Mouse (Mus musculus): ENCODE results near the gene Vmn1r192. TPM values are rescaled to one million over a fixed set of nuclear protein-coding genes. Genes with fewer than 3 reads are reported as not detected.

The Vmn1r192 gene
- not detected for polyA plus RNA-seq (2017; shearing (Covaris generic))

GRCm38 (mm10) chr13:22191041-22191440 is at the start of gene Vmn1r192:
Gene Vmn1r192 (minus strand): TSS chr13:22191141.

GRCm38 (mm10) chr13:22223060-22223459 is 32.1 kb upstream of the Vmn1r192 start, which contains the start of gene Vmn1r193:
Gene Vmn1r193 (minus strand): TSS chr13:22223160.

GRCm38 (mm10) chr13:22183869-22184268 is 7.1 kb downstream of the Vmn1r192 start, which contains the start of gene Vmn1r191:
Gene Vmn1r191 (minus strand): TSS chr13:22183969.

Other genes with a start within 250 kb of the Vmn1r192 start
- gene Zfp184, start 246.0 kb downstream of the Vmn1r192 start, polyA plus RNA-seq (2017; shearing (Covaris generic)) = 0.66 TPM
- gene Pom121l2, start 209.9 kb downstream of the Vmn1r192 start, polyA plus RNA-seq (2017; shearing (Covaris generic)) = not detected
- gene Prss16, start 181.4 kb downstream of the Vmn1r192 start, polyA plus RNA-seq (2017; shearing (Covaris generic)) = 0.34 TPM
- gene Hist1h2ah, start 155.6 kb downstream of the Vmn1r192 start, polyA plus RNA-seq (2017; shearing (Covaris generic)) = not detected
- gene Hist1h2bk, start 155.3 kb downstream of the Vmn1r192 start, polyA plus RNA-seq (2017; shearing (Covaris generic)) = not detected
- 10.6 TPM for gene Hist1h4i, start 149.8 kb downstream of the Vmn1r192 start, polyA plus RNA-seq (2017; shearing (Covaris generic))
- not detected for gene Hist1h2ag, start 148.2 kb downstream of the Vmn1r192 start, polyA plus RNA-seq (2017; shearing (Covaris generic))
- 2.5 TPM for gene Hist1h2bj, start 147.9 kb downstream of the Vmn1r192 start, polyA plus RNA-seq (2017; shearing (Covaris generic))
- gene Vmn1r188, start 106.7 kb downstream of the Vmn1r192 start, polyA plus RNA-seq (2017; shearing (Covaris generic)) = not detected
- gene Vmn1r189, start 85.3 kb downstream of the Vmn1r192 start, polyA plus RNA-seq (2017; shearing (Covaris generic)) = not detected
- gene Vmn1r191, start 7.2 kb downstream of the Vmn1r192 start, polyA plus RNA-seq (2017; shearing (Covaris generic)) = not detected
- not detected for gene Vmn1r193, start 32.0 kb upstream of the Vmn1r192 start, polyA plus RNA-seq (2017; shearing (Covaris generic))
- gene Vmn1r194, start 53.1 kb upstream of the Vmn1r192 start, polyA plus RNA-seq (2017; shearing (Covaris generic)) = not detected
- gene Vmn1r195, start 79.4 kb upstream of the Vmn1r192 start, polyA plus RNA-seq (2017; shearing (Covaris generic)) = not detected
- gene Vmn1r196, start 98.8 kb upstream of the Vmn1r192 start, polyA plus RNA-seq (2017; shearing (Covaris generic)) = not detected
- not detected for gene Vmn1r197, start 133.4 kb upstream of the Vmn1r192 start, polyA plus RNA-seq (2017; shearing (Covaris generic))
- not detected for gene Vmn1r198, start 159.2 kb upstream of the Vmn1r192 start, polyA plus RNA-seq (2017; shearing (Covaris generic))
- gene Vmn1r199, start 188.7 kb upstream of the Vmn1r192 start, polyA plus RNA-seq (2017; shearing (Covaris generic)) = not detected
- gene Vmn1r200, start 199.2 kb upstream of the Vmn1r192 start, polyA plus RNA-seq (2017; shearing (Covaris generic)) = not detected